Mouse (Mus musculus): ENCODE measurements at regions not wholly inside any gene's neighbourhood (a gene's known extent, or its start where the extent isn't known, plus 50 kb on each side); places are given as distances from the start of the nearest gene placed in this dataset.

DNA sequence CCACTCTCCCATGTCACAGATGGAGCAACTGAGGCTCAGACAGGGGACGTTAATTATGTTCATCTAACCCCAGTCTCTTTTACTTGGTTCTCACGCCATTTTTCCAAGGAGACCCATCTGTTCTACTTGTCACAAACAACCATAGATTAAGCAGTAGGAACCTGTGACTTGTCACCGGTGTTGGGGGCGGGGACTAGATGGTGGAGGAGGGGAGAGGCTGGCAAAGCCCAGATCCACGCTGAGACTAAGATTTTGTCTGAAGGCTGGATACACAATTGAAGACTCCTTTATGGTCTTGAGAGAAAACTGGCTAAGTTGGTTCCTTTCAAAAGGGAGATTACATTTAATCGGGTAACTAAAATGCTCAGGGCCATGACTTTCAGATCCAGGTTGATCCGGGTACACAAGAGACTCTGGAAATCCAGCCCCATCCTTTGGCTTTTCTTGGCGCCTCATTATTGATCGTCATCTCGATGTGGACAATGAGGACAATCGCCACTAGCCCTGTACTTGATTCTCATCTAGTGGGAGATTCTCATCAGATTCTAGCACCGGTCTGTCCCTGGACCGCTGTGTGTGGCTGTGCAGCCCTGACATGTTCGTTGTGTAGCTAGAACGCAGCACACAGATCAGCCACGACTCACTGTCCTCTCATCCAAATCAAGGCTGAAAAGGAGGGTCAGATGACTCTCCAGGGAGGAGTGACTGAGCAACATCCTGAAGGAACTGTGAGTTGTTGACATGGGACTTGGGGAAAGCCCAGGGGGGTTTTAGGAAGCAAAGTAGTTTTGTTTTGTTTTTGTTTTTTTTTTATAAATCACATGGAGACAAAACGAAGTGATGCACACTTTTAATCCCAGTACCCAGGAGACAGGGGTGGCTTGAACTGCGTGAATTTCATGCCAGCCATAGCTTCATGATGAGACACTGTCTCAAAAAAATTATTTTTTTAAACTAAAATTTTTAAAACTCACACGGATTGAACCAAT is 83.1 kb upstream of the Med13l start:
- Histone ChIP-seq H3K9me3 (ENCODE audit: control insufficient read depth, insufficient read depth, low read depth, low read length) (no peaks in the 10 kb centered on the region), H3K27ac (ENCODE audit: insufficient read depth, low read depth, low read length, poor library complexity, severe bottlenecking) (peak overlapping the region; percentile 57), H3K36me3 (ENCODE audit: control insufficient read depth, insufficient read depth, low read length, poor library complexity, severe bottlenecking) (no peaks in the 10 kb centered on the region), H3K9ac (ENCODE audit: insufficient read depth, low read depth, low read length, poor library complexity, severe bottlenecking) (peak overlapping the region; percentile 55; the same call in 1 of the 2 replicates), H3K4me3 (ENCODE audit: insufficient read depth in 1 of 2, low read depth in 1 of 2, low read length in 2 of 2, poor library complexity in 1 of 2, severe bottlenecking in 1 of 2) (peak overlapping the region; percentile 19 to 53; a peak in 3 of 4 replicates), H3K4me1 (ENCODE audit: control insufficient read depth in 2 of 2, insufficient read depth in 2 of 2, low read length in 2 of 2, poor library complexity in 1 of 2) (peaks cover 13 to 39% of the 10 kb centered on the region in 2 experiments)
- DNase-seq (ENCODE audit: low read depth, low spot score): no peak
- TF ChIP-seq ZC3H11A (IDR thresholded peaks at IDR 0.05; ENCODE audit: borderline replicate concordance, low read depth, low read length) (no peak), CHD2 (IDR thresholded peaks at IDR 0.05; ENCODE audit: low read depth, low read length) (no peak), HCFC1 (IDR thresholded peaks at IDR 0.05; ENCODE audit: borderline replicate concordance, insufficient read depth, low read length) (no peak), ZNF384 (IDR thresholded peaks at IDR 0.05; ENCODE audit: low read depth, low read length) (no peak), MAFK (IDR thresholded peaks at IDR 0.05; ENCODE audit: insufficient read depth, low read depth, low read length) (no peak)
- in situ Hi-C loops (cut with MboI; ENCODE audit: low sequenced_read_pairs in 2 of 2, unreplicated experiment in 2 of 2): no loop called here

DNA sequence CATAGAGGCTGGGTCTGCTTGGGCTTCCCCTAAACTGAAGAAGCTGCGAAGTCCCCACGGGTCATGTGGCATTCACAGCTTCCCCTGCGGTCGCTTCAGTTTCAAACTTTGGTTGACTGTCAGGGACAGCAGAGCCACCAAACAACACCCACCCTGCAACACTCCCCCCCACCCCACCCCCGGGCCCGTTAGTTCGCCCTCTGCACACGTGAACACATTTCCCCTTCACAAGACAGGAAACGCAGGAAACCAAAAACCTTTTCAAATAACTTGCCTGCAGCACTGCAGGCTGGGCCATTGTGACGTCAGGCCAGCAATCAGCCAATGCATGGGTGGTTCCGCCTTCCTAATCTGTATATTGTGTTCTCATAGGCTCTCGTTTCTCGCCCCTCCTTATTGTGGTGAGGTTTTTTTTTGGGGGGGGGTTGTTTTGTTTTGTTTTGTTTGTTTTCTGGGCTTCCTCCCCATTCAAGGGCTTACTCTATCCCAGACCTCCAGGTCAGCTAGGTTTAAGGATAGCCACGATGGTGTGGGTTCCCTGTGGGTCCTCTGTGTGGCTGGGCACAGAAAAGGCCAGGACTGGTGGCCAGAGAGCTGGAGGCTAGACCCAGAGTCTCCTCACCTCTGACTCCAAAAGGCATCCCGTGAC is 82.2 kb upstream of the Med13l start:
- Histone ChIP-seq H3K36me3 (ENCODE audit: control insufficient read depth, insufficient read depth, low read length, poor library complexity, severe bottlenecking) (no peaks in the 10 kb centered on the region), H3K9me3 (ENCODE audit: control insufficient read depth, insufficient read depth, low read depth, low read length) (no peaks in the 10 kb centered on the region), H3K4me3 (ENCODE audit: insufficient read depth in 1 of 2, low read depth in 1 of 2, low read length in 2 of 2, poor library complexity in 1 of 2, severe bottlenecking in 1 of 2) (peak overlapping the region; percentile 30 to 53), H3K9ac (ENCODE audit: insufficient read depth, low read depth, low read length, poor library complexity, severe bottlenecking) (peak overlapping the region; percentile 58; the same call in 1 of the 2 replicates), H3K27ac (ENCODE audit: insufficient read depth, low read depth, low read length, poor library complexity, severe bottlenecking) (peak overlapping the region; percentile 82), H3K4me1 (ENCODE audit: control insufficient read depth in 2 of 2, insufficient read depth in 2 of 2, low read length in 2 of 2, poor library complexity in 1 of 2) (peaks cover 13 to 39% of the 10 kb centered on the region in 2 experiments)
- peak; percentile 53 for DNase-seq (ENCODE audit: low read depth, low spot score)
- in situ Hi-C loops (cut with MboI; ENCODE audit: low sequenced_read_pairs in 2 of 2, unreplicated experiment in 2 of 2): no loop called here
- TF ChIP-seq ZNF384 (IDR thresholded peaks at IDR 0.05; ENCODE audit: low read depth, low read length) (no peak), ZC3H11A (IDR thresholded peaks at IDR 0.05; ENCODE audit: borderline replicate concordance, low read depth, low read length) (no peak), MAFK (IDR thresholded peaks at IDR 0.05; ENCODE audit: insufficient read depth, low read depth, low read length) (no peak), CHD2 (IDR thresholded peaks at IDR 0.05; ENCODE audit: low read depth, low read length) (no peak), HCFC1 (IDR thresholded peaks at IDR 0.05; ENCODE audit: borderline replicate concordance, insufficient read depth, low read length) (no peak)

GRCm38 (mm10) chr5:118480000-118480399 is 80.5 kb upstream of the Med13l start:
- H3K9ac ChIP-seq (ENCODE audit: insufficient read depth, low read depth, low read length, poor library complexity, severe bottlenecking): peak overlapping the region; percentile 50; the same call in 1 of the 2 replicates
- DNase-seq (ENCODE audit: low read depth, low spot score): no peak
- H3K36me3 ChIP-seq (ENCODE audit: control insufficient read depth, insufficient read depth, low read length, poor library complexity, severe bottlenecking): no peaks in the 10 kb centered on the region
- H3K4me3 ChIP-seq (ENCODE audit: insufficient read depth in 1 of 2, low read depth in 1 of 2, low read length in 2 of 2, poor library complexity in 1 of 2, severe bottlenecking in 1 of 2): no peak overlapping the region
- H3K4me1 ChIP-seq (ENCODE audit: control insufficient read depth in 2 of 2, insufficient read depth in 2 of 2, low read length in 2 of 2, poor library complexity in 1 of 2): peaks cover 16 to 45% of the 10 kb centered on the region in 2 experiments
- H3K27ac ChIP-seq (ENCODE audit: insufficient read depth, low read depth, low read length, poor library complexity, severe bottlenecking): peak overlapping the region; percentile 59
- in situ Hi-C loops (cut with MboI; ENCODE audit: low sequenced_read_pairs in 2 of 2, unreplicated experiment in 2 of 2): no loop called here
- no peak for TF ChIP-seq ZNF384 (IDR thresholded peaks at IDR 0.05; ENCODE audit: low read depth, low read length)
- no peak for TF ChIP-seq HCFC1 (IDR thresholded peaks at IDR 0.05; ENCODE audit: borderline replicate concordance, insufficient read depth, low read length)
- no peak for TF ChIP-seq ZC3H11A (IDR thresholded peaks at IDR 0.05; ENCODE audit: borderline replicate concordance, low read depth, low read length)
- TF ChIP-seq MAFK (IDR thresholded peaks at IDR 0.05; ENCODE audit: insufficient read depth, low read depth, low read length): no peak
- TF ChIP-seq CHD2 (IDR thresholded peaks at IDR 0.05; ENCODE audit: low read depth, low read length): no peak
- H3K9me3 ChIP-seq (ENCODE audit: control insufficient read depth, insufficient read depth, low read depth, low read length): no peaks in the 10 kb centered on the region

GRCm38 (mm10) chr5:118480965-118481793 is 79.3 kb upstream of the Med13l start:
- Histone ChIP-seq H3K4me3 (ENCODE audit: insufficient read depth in 1 of 2, low read depth in 1 of 2, low read length in 2 of 2, poor library complexity in 1 of 2, severe bottlenecking in 1 of 2) (peak overlapping the region; percentile 48 to 60), H3K27ac (ENCODE audit: insufficient read depth, low read depth, low read length, poor library complexity, severe bottlenecking) (peak overlapping the region; percentile 59; the same call in 1 of the 2 replicates), H3K36me3 (ENCODE audit: control insufficient read depth, insufficient read depth, low read length, poor library complexity, severe bottlenecking) (no peaks in the 10 kb centered on the region), H3K9me3 (ENCODE audit: control insufficient read depth, insufficient read depth, low read depth, low read length) (no peaks in the 10 kb centered on the region), H3K4me1 (ENCODE audit: control insufficient read depth in 2 of 2, insufficient read depth in 2 of 2, low read length in 2 of 2, poor library complexity in 1 of 2) (peaks cover 14 to 45% of the 10 kb centered on the region in 2 experiments), H3K9ac (ENCODE audit: insufficient read depth, low read depth, low read length, poor library complexity, severe bottlenecking) (peak overlapping the region; percentile 51; the same call in 1 of the 2 replicates)
- peak; percentile 84 for DNase-seq (ENCODE audit: low read depth, low spot score)
- in situ Hi-C loops (cut with MboI; ENCODE audit: low sequenced_read_pairs in 2 of 2, unreplicated experiment in 2 of 2): no loop called here
- TF ChIP-seq CHD2 (IDR thresholded peaks at IDR 0.05; ENCODE audit: low read depth, low read length) (no peak), HCFC1 (IDR thresholded peaks at IDR 0.05; ENCODE audit: borderline replicate concordance, insufficient read depth, low read length) (no peak), ZNF384 (IDR thresholded peaks at IDR 0.05; ENCODE audit: low read depth, low read length) (peak; percentile 96), MAFK (IDR thresholded peaks at IDR 0.05; ENCODE audit: insufficient read depth, low read depth, low read length) (0 out of 2 replicates have a peak, but pooled peaks have one; percentile 30), ZC3H11A (IDR thresholded peaks at IDR 0.05; ENCODE audit: borderline replicate concordance, low read depth, low read length) (no peak)
